Mouse (Mus musculus) small intestine, adult 10 weeks (tissue): Measurements from ENCODE around the gene Dyrk1a. TPM values are rescaled to one million over a fixed set of nuclear protein-coding genes. Genes with fewer than 3 reads are reported as not detected.

ENCODE experiments used
- polyA plus RNA-seq: library from polyadenylated mRNA; stranded (reverse); fragments of 350-450 nt; fragmentation: Illumina TruSeq; extraction: RNeasy Lipid Tissue Mini Kit (QIAGEN cat#74804); gene quantifications from one replicate; pipeline ENCODE4 v1.2.3, GENCODE M21; 2014; ENCODE audit warnings: low replicate concordance

Dyrk1a gene
- polyA plus RNA-seq: 43.5 TPM

GRCm38 (mm10) chr16:94569229-94570176, at the start of gene Dyrk1a:
Gene Dyrk1a, plus strand, starts transcription at chr16:94570010.

GRCm38 (mm10) chr16:94526344-94527151, 43.3 kb upstream of the Dyrk1a start, which contains the start of gene Vps26c:
Gene Vps26c, minus strand, starts transcription at chr16:94526830.

Other genes starting within 250 kb of the Dyrk1a start
- 2.4 TPM for gene Ripply3, start 241.6 kb upstream of the Dyrk1a start, polyA plus RNA-seq
- gene Ttc3, start 199.4 kb upstream of the Dyrk1a start, polyA plus RNA-seq: 75.2 TPM
- gene Pigp, start 198.2 kb upstream of the Dyrk1a start, polyA plus RNA-seq: 358 TPM
- gene Vps26c, start 43.2 kb upstream of the Dyrk1a start, polyA plus RNA-seq: 10.6 TPM